Mouse (Mus musculus): ENCODE measurements around the gene Sema4d.

The Sema4d gene

GRCm38 (mm10) chr13:51646362-51647027 lies 147.1 kb downstream of the Sema4d start:
- in situ Hi-C loops (cut with MboI; ENCODE audit: low sequenced_read_pairs) = no loop called here

GRCm38 (mm10) chr13:51645872-51646271 lies 147.7 kb downstream of the Sema4d start:
- in situ Hi-C loops (cut with MboI; ENCODE audit: low sequenced_read_pairs) = no loop called here

- in situ Hi-C loops (cut with MboI; ENCODE audit: low sequenced_read_pairs) = no loop called here
Observed at GRCm38 (mm10) chr13:51644829-51645789, 148.4 kb downstream of the Sema4d start, which contains the start of gene Cks2. TSS of gene Cks2 (plus strand) at chr13:51645232.

GRCm38 (mm10) chr13:51643924-51644828 lies 149.4 kb downstream of the Sema4d start:
- in situ Hi-C loops (cut with MboI; ENCODE audit: low sequenced_read_pairs) = no loop called here

- in situ Hi-C loops (cut with MboI; ENCODE audit: low sequenced_read_pairs) = no loop called here
Observed at GRCm38 (mm10) chr13:51642171-51642778, 151.3 kb downstream of the Sema4d start.

- in situ Hi-C loops (cut with MboI; ENCODE audit: low sequenced_read_pairs) = no loop called here
Observed at GRCm38 (mm10) chr13:51641424-51641823, 152.1 kb downstream of the Sema4d start.

- in situ Hi-C loops (cut with MboI; ENCODE audit: low sequenced_read_pairs) = no loop called here
Observed at GRCm38 (mm10) chr13:51638958-51639357, 154.6 kb downstream of the Sema4d start.
